Mouse (Mus musculus) ES-E14 (cell line): ENCODE measurements around the gene Dnaaf2.

Source experiments
- CHD2 ChIP-seq: IDR thresholded peaks from 2 replicates; pipeline ENCODE4 v1.6.1; 2014; ENCODE audit warnings: mild to moderate bottlenecking, low read depth, low read length, inconsistent platforms
- HCFC1 ChIP-seq: IDR thresholded peaks from 2 replicates; pipeline ENCODE4 v1.6.1; 2012; ENCODE audit warnings: low read length, inconsistent platforms, borderline replicate concordance; ENCODE audit not compliant: insufficient read depth
- ZC3H11A ChIP-seq: IDR thresholded peaks from 2 replicates; pipeline ENCODE4 v1.6.1; 2012; ENCODE audit warnings: low read depth, mild to moderate bottlenecking, inconsistent platforms, low read length, borderline replicate concordance
- ZNF384 ChIP-seq: IDR thresholded peaks from 2 replicates; pipeline ENCODE4 v1.6.1; 2012; ENCODE audit warnings: low read depth, low read length, inconsistent platforms

DNA sequence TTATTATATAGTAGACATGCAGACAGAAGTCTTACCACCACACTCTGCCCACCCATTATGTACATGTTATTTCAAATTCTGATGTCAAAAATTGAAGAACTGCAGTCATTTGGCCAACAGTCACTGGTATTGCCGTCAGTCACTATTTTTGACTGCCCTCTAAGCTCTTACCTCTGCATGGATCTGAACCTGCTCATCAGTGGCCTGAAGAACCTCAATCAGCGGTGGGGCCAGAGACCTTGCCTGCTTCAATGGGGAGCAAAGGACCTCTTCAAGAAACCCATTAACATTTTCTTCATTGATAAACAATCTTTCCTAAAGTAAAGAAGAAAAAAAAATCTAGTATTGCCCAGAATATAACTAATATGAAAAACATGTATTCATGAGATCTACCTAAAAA is 5.6 kb downstream of the Dnaaf2 start:
- TF ChIP-seq CHD2 (no peak), HCFC1 (no peak), ZC3H11A (no peak), ZNF384 (no peak)
